Comparison of ENCODE assay signal across 16 mouse cellular contexts in genomic region chr15:15097391-15097790, GRCm38 (mm10).
"Had no signal": no experiment of that assay in that cellular context is flagged by ENCODE, and none has a peak within 500 bp of the region (broad histone marks: within the 10 kb centered on the region; RNA-seq: fewer than 3 reads in every experiment).

No protein-coding gene starts in this region.

- DNase-seq: retina, postnatal 1 day; right cerebral cortex, adult 18-20 months; right cerebral cortex, postnatal 14 days; right cerebral cortex, postnatal 25 days; right cerebral cortex, postnatal 4 days; spleen, adult 18-20 months; thymus, adult 18-20 months; thymus, adult 2 months; thymus, postnatal 14 days; thymus, postnatal 25 days; thymus, postnatal 36 days; thymus, postnatal 4 days had no signal

- H3K9me3 ChIP-seq: neural tube, embryonic 13.5 days; neural tube, embryonic 15.5 days; stomach, embryonic 15.5 days had no signal

- H3K4me3 ChIP-seq: neural tube, embryonic 13.5 days; neural tube, embryonic 15.5 days; stomach, embryonic 15.5 days had no signal

- H3K27ac ChIP-seq: neural tube, embryonic 13.5 days; neural tube, embryonic 15.5 days; stomach, embryonic 15.5 days; stomach, postnatal 0 days had no signal

- H3K4me1 ChIP-seq: neural tube, embryonic 13.5 days; neural tube, embryonic 15.5 days; stomach, embryonic 15.5 days had no signal

- H3K9ac ChIP-seq: neural tube, embryonic 13.5 days; neural tube, embryonic 15.5 days; stomach, embryonic 15.5 days had no signal

- H3K27me3 ChIP-seq: neural tube, embryonic 13.5 days; neural tube, embryonic 15.5 days; stomach, embryonic 15.5 days had no signal

- H3K36me3 ChIP-seq: neural tube, embryonic 13.5 days; neural tube, embryonic 15.5 days; stomach, embryonic 15.5 days had no signal
